In genomic region chr7:125553653-125554428, GRCm38 (mm10) we compare ENCODE assay signal across 9 mouse cellular contexts. TPM values are rescaled to one million over a fixed set of nuclear protein-coding genes. Genes with fewer than 3 reads are reported as not detected.
DNase-seq lines count a peak whose midpoint lies in the region; ATAC-seq and TF ChIP-seq lines count a peak whose summit lies in the region.
"Had no signal": no experiment of that assay in that cellular context is flagged by ENCODE, and none has a peak within 500 bp of the region (broad histone marks: within the 10 kb centered on the region; RNA-seq: fewer than 3 reads in every experiment).

No protein-coding gene starts in this region.

- peaks cover 68% of the 10 kb centered on the region for H3K79me2 ChIP-seq in C2C12 (ENCODE audit: control insufficient read depth, insufficient read depth)

- no peaks in the 10 kb centered on the region for H3K36me3 ChIP-seq in kidney, embryonic 16.5 days (ENCODE audit: insufficient read depth, low read length)
- H3K36me3 ChIP-seq in C2C12 (ENCODE audit: control insufficient read depth, insufficient read depth), result peaks cover 8% of the 10 kb centered on the region
- peaks cover 3% of the 10 kb centered on the region; the same call in 1 of the 2 replicates for H3K36me3 ChIP-seq in intestine, postnatal 0 days (ENCODE audit: control insufficient read depth, insufficient read depth)

- 85% methylated on average over 13 of the region's 13 CpGs for WGBS in kidney, embryonic 16.5 days
- WGBS in intestine, postnatal 0 days, result 79% methylated on average over 13 of the region's 13 CpGs

- H3K27me3 ChIP-seq in kidney, embryonic 16.5 days (ENCODE audit: insufficient read depth, low read length), result no peaks in the 10 kb centered on the region; the same call in 1 of the 2 replicates
- H3K27me3 ChIP-seq in C2C12 (ENCODE audit: control insufficient read depth, insufficient read depth, insufficient read length), result no peaks in the 10 kb centered on the region
- no peaks in the 10 kb centered on the region for H3K27me3 ChIP-seq in intestine, postnatal 0 days (replicated peaks; ENCODE audit: control insufficient read depth, insufficient read depth, low read length)

- peak overlapping the region; percentile 6 for H3ac ChIP-seq in C2C12 (ENCODE audit: control insufficient read depth, insufficient read length, low read depth)

- no peaks in the 10 kb centered on the region for H3K9me3 ChIP-seq in kidney, embryonic 16.5 days (ENCODE audit: low read length)
- H3K9me3 ChIP-seq in intestine, postnatal 0 days (ENCODE audit: control insufficient read depth), result no peaks in the 10 kb centered on the region

- no peak for TF ChIP-seq CTCF in C2C12 (IDR thresholded peaks at IDR 0.05; ENCODE audit: control insufficient read depth, insufficient read depth, insufficient read length)
- no peak for TF ChIP-seq CTCF in intestine, postnatal 0 days (IDR thresholded peaks at IDR 0.05; ENCODE audit: low read depth)

- no peak overlapping the region for H3K9ac ChIP-seq in kidney, embryonic 16.5 days (replicated peaks; ENCODE audit: low read length)
- H3K9ac ChIP-seq in intestine, postnatal 0 days (ENCODE audit: low read depth, low read length), result peak overlapping the region; percentile 90

- no peak overlapping the region for H3K4me3 ChIP-seq in kidney, embryonic 16.5 days (ENCODE audit: low read length)
- H3K4me3 ChIP-seq in C2C12 (ENCODE audit: insufficient read depth, poor library complexity, severe bottlenecking), result peak overlapping the region; percentile 60
- H3K4me3 ChIP-seq in intestine, postnatal 0 days (ENCODE audit: low read depth, low read length), result peak overlapping the region; percentile 79

- no peak for ATAC-seq in kidney, embryonic 16.5 days (ENCODE audit: low FRiP score, low TSS enrichment)
- ATAC-seq in intestine, postnatal 0 days, result no peak

- H3K4me2 ChIP-seq in kidney, embryonic 16.5 days (replicated peaks; ENCODE audit: low read depth, low read length), result 0 out of 2 replicates have a peak overlapping the region, but pooled peaks have one; percentile 6
- peak overlapping the region; percentile 84 for H3K4me2 ChIP-seq in intestine, postnatal 0 days (replicated peaks; ENCODE audit: low read depth)

- no peak overlapping the region for H3K27ac ChIP-seq in kidney, embryonic 16.5 days (ENCODE audit: low read length)
- H3K27ac ChIP-seq in intestine, postnatal 0 days (ENCODE audit: low read depth, low read length), result peak overlapping the region; percentile 72

- peak; percentile 22 to 78 for DNase-seq in adrenal gland, adult (ENCODE audit: inconsistent age in 2 of 2, low spot score in 1 of 2)
- no peak for DNase-seq in adrenal gland, postnatal 25 days
- DNase-seq in kidney, postnatal 36 days, result no peak
- DNase-seq in embryo, embryonic 10 days (ENCODE audit: low spot score), result no peak
- DNase-seq in urinary bladder, postnatal 25 days (ENCODE audit: low spot score), result no peak
- DNase-seq: cerebellum, postnatal 36 days had no signal

- peaks cover 17% of the 10 kb centered on the region for H3K4me1 ChIP-seq in kidney, embryonic 16.5 days (ENCODE audit: insufficient read depth, low read length)
- peaks cover 32% of the 10 kb centered on the region for H3K4me1 ChIP-seq in intestine, postnatal 0 days (replicated peaks; ENCODE audit: control insufficient read depth, insufficient read depth, low read length)

- peaks cover 48% of the 10 kb centered on the region for H3K79me3 ChIP-seq in C2C12 (ENCODE audit: low read depth)

TF ChIP-seq in C2C12, 6 proteins besides CTCF, POLR2A, EP300 and RAD21:
- TF ChIP-seq CEBPB (IDR thresholded peaks at IDR 0.05; ENCODE audit: low read depth), result no peak
- TF ChIP-seq MYOG (IDR thresholded peaks at IDR 0.05; ENCODE audit: control insufficient read depth, extremely low read depth, insufficient read length), result no peak
- no peak for TF ChIP-seq USF1 (IDR thresholded peaks at IDR 0.05; ENCODE audit: low read depth)
- no peak for TF ChIP-seq FOSL1 (IDR thresholded peaks at IDR 0.05; ENCODE audit: insufficient read depth, low read length, poor library complexity, severe bottlenecking)
- TF ChIP-seq MAX (IDR thresholded peaks at IDR 0.05), result no peak
- TF ChIP-seq MYOD1 (IDR thresholded peaks at IDR 0.05; ENCODE audit: control insufficient read depth, insufficient read length, low read depth), result no peak

RNA-seq across cellular contexts. Expression of gene Il4ra, which starts 1.9 kb away (rescaled TPM):
- total RNA-seq in adrenal gland, postnatal 25 days (2021), result 100 and 101 TPM in 2 replicates
- 11.5 and 13.1 TPM in 2 replicates for polyA plus RNA-seq in kidney, embryonic 16.5 days (2015; fragmentation: Nextera tagmentation; extraction: Ambion mirVana)
- polyA plus RNA-seq in C2C12 (2012; fragmentation: generic; extraction: Trizol), result 22.7 TPM
- 32.3 and 35.0 TPM in 2 replicates for polyA plus RNA-seq in intestine, postnatal 0 days (2015; fragmentation: Nextera tagmentation; extraction: Ambion mirVana)

RNA-seq across cellular contexts. Expression of gene Il21r, which starts 49.4 kb away (rescaled TPM):
- 0.43 TPM in 1 of 2 replicates, not detected in the other for total RNA-seq in adrenal gland, postnatal 25 days (2021)
- 0.34 and 0.35 TPM in 2 replicates for polyA plus RNA-seq in kidney, embryonic 16.5 days (2015; fragmentation: Nextera tagmentation; extraction: Ambion mirVana)
- 0.35 TPM for polyA plus RNA-seq in C2C12 (2012; fragmentation: generic; extraction: Trizol)
- 0.08 and 0.09 TPM in 2 replicates for polyA plus RNA-seq in intestine, postnatal 0 days (2015; fragmentation: Nextera tagmentation; extraction: Ambion mirVana)

Comparison
In these comparisons a context has a peak if more than half of its experiments do, and no peak if none do; other contexts are left out.
1. DNase-seq: peak in adrenal gland, adult (2 of 2); none in adrenal gland, postnatal 25 days (single experiment), kidney, postnatal 36 days (0 of 2), embryo, embryonic 10 days (single experiment) and urinary bladder, postnatal 25 days (single experiment).